Mouse (Mus musculus): ENCODE measurements around the gene Ints5.

DNA sequence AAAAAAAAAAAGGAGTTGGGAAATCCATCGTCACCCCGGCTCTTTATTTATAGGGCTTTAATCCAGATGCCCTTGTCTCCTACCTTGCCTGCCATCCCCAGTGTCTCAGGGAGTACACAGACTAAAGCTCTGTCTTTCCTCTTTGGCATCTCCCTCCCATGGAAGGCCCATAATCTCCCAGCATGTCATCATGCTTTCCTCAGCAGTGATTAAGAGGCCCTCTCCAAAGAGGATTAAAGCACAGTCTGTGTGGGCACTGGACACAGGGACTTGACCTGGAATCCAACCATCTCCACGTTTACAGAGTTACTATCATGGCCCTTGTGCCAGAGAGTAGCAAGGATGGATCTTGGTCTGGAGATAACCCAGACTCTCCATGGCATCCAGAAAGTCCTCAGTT lies 9.2 kb upstream of the Ints5 start, which contains the start of the genes Lbhd1 and Gm49403:
- no peak for TF ChIP-seq GATA1 (IDR thresholded peaks at IDR 0.05; ENCODE audit: low read length)
- no peak for TF ChIP-seq TAL1 (IDR thresholded peaks at IDR 0.05; ENCODE audit: low read length)

Measured in erythroblast, embryonic 14.5 days (primary cell).